Mouse (Mus musculus): ENCODE results near the gene Cerk. TPM values are rescaled to one million over a fixed set of nuclear protein-coding genes. Genes with fewer than 3 reads are reported as not detected.
"Not testable (repeated sequence)": the region's sequence is repeated elsewhere in the genome, so short reads cannot be mapped to it uniquely, and the experiment has no call there.

Cerk gene
- total RNA-seq, 2 experiments from 2014 or later: 55.1 to 58.1 TPM

- peak; percentile 52 to 63 for DNase-seq (ENCODE audit: low spot score in 2 of 2)
- intact Hi-C loops (cut with DNase I): loop anchor here (5.0 kb wide), 1 partner anchor 42 kb away; no protein-coding TSS in a partner anchor
These were observed 871 bp downstream of the Cerk start for GRCm38 (mm10) chr15:86184851-86185688.

- no peak for DNase-seq (ENCODE audit: low spot score in 2 of 2)
- intact Hi-C loops (cut with DNase I): loop anchor here (5.0 kb wide), 1 partner anchor 43 kb away; no protein-coding TSS in a partner anchor
These were observed 1.9 kb downstream of the Cerk start for GRCm38 (mm10) chr15:86184071-86184470.

GRCm38 (mm10) chr15:86183484-86183883 is 2.5 kb downstream of the Cerk start:
- intact Hi-C loops (cut with DNase I): loop anchor here (5.0 kb wide), 1 partner anchor 44 kb away; no protein-coding TSS in a partner anchor
- no peak for DNase-seq (ENCODE audit: low spot score in 2 of 2)

GRCm38 (mm10) chr15:86182646-86183045 is 3.3 kb downstream of the Cerk start:
- intact Hi-C loops (cut with DNase I): loop anchor here (5.0 kb wide), 1 partner anchor 45 kb away; no protein-coding TSS in a partner anchor
- DNase-seq (ENCODE audit: low spot score in 2 of 2): peak in 1 of 2 experiments; percentile 54

- no peak for DNase-seq (ENCODE audit: low spot score in 2 of 2)
These were observed 4.0 kb downstream of the Cerk start for GRCm38 (mm10) chr15:86181941-86182439.

GRCm38 (mm10) chr15:86181321-86181720 is 4.6 kb downstream of the Cerk start:
- not testable (repeated sequence) for DNase-seq (ENCODE audit: low spot score in 2 of 2)
- intact Hi-C loops (cut with DNase I): loop anchor here (5.0 kb wide), 1 partner anchor 46 kb away; no protein-coding TSS in a partner anchor

More at GRCm38 (mm10) chr15:86181941-86182439, 4.0 kb downstream of the Cerk start:
- intact Hi-C loops (cut with DNase I): loop anchor here (5.0 kb wide), 1 partner anchor 45 kb away; no protein-coding TSS in a partner anchor

- DNase-seq (ENCODE audit: low spot score in 2 of 2): no peak
- intact Hi-C loops (cut with DNase I): loop anchor here (5.0 kb wide), 1 partner anchor 47 kb away; no protein-coding TSS in a partner anchor
These were observed 5.5 kb downstream of the Cerk start for GRCm38 (mm10) chr15:86180427-86180826.

- intact Hi-C loops (cut with DNase I): no loop called here
- DNase-seq (ENCODE audit: low spot score in 2 of 2): no peak
These were observed 7.3 kb downstream of the Cerk start for GRCm38 (mm10) chr15:86178594-86178993.

GRCm38 (mm10) chr15:86177703-86178251 is 8.2 kb downstream of the Cerk start:
- intact Hi-C loops (cut with DNase I); DNase-seq (ENCODE audit: low spot score in 2 of 2): not testable (repeated sequence)

GRCm38 (mm10) chr15:86176771-86177702 is 8.9 kb downstream of the Cerk start:
- no peak for DNase-seq (ENCODE audit: low spot score in 2 of 2)
- intact Hi-C loops (cut with DNase I): no loop called here

GRCm38 (mm10) chr15:86176166-86176565 is 9.8 kb downstream of the Cerk start:
- no peak for DNase-seq (ENCODE audit: low spot score in 2 of 2)
- intact Hi-C loops (cut with DNase I): no loop called here

- intact Hi-C loops (cut with DNase I): no loop called here
- no peak for DNase-seq (ENCODE audit: low spot score in 2 of 2)
These were observed 10.5 kb downstream of the Cerk start for GRCm38 (mm10) chr15:86175253-86176050.

GRCm38 (mm10) chr15:86173136-86173985 is 12.6 kb downstream of the Cerk start:
- intact Hi-C loops (cut with DNase I): loop anchor here (5.0 kb wide), 1 partner anchor 39 kb away; the partner anchor contains the start of gene Tbc1d22a
- no peak for DNase-seq (ENCODE audit: low spot score in 2 of 2)

GRCm38 (mm10) chr15:86172526-86172925 is 13.4 kb downstream of the Cerk start:
- no peak for DNase-seq (ENCODE audit: low spot score in 2 of 2)
- intact Hi-C loops (cut with DNase I): loop anchor here (5.0 kb wide), 1 partner anchor 40 kb away; the partner anchor contains the start of gene Tbc1d22a

- intact Hi-C loops (cut with DNase I): loop anchor here (5.0 kb wide), 1 partner anchor 40 kb away; the partner anchor contains the start of gene Tbc1d22a
- no peak for DNase-seq (ENCODE audit: low spot score in 2 of 2)
These were observed 13.8 kb downstream of the Cerk start for GRCm38 (mm10) chr15:86172124-86172523.

- no peak for DNase-seq (ENCODE audit: low spot score in 2 of 2)
- intact Hi-C loops (cut with DNase I): loop anchor here (5.0 kb wide), 1 partner anchor 41 kb away; the partner anchor contains the start of gene Tbc1d22a
These were observed 14.6 kb downstream of the Cerk start for GRCm38 (mm10) chr15:86171316-86171715.

- DNase-seq (ENCODE audit: low spot score in 2 of 2): no peak
- intact Hi-C loops (cut with DNase I): loop anchor here (5.0 kb wide), 1 partner anchor 43 kb away; the partner anchor contains the start of gene Tbc1d22a
These were observed 16.2 kb downstream of the Cerk start for GRCm38 (mm10) chr15:86169817-86170110.

All from left cerebral cortex, postnatal 36 days (tissue).